Mouse (Mus musculus) midbrain, postnatal 0 days (tissue): ENCODE data around the gene Klf7. TPM values are rescaled to one million over a fixed set of nuclear protein-coding genes. Genes with fewer than 3 reads are reported as not detected.

Source experiments
- ATAC-seq: fragments of 200-750 bp; cut with Nextera tagmentation; 2 replicates; pipeline ENCODE4 v1.8.0; 2017; ENCODE audit warnings: moderate number of reproducible peaks, mild to moderate bottlenecking, moderate TSS enrichment, moderate library complexity; ENCODE audit not compliant: low FRiP score
- DNase-seq: peaks from one replicate; pipeline ENCODE4 v3.0.0-alpha.2; 2015; ENCODE audit warnings: low spot score
- H3K27ac ChIP-seq: fragments of 300-500 bp; sonication (generic); 2 replicates; pipeline ENCODE4 v1.5.1; 2014; ENCODE audit warnings: low read depth, mild to moderate bottlenecking, low read length, mixed read lengths
- H3K27me3 ChIP-seq: fragments of 300-500 bp; sonication (generic); 2 replicates; pipeline ENCODE4 v1.6.1; 2014; ENCODE audit warnings: low read length, control low read depth, mixed read lengths; ENCODE audit not compliant: insufficient read depth
- H3K36me3 ChIP-seq: fragments of 300-500 bp; sonication (generic); 2 replicates; pipeline ENCODE4 v1.6.1; 2014; ENCODE audit warnings: low read length, control low read depth, mixed read lengths; ENCODE audit not compliant: insufficient read depth
- H3K4me1 ChIP-seq: fragments of 300-500 bp; sonication (generic); 2 replicates; pipeline ENCODE4 v1.6.1; 2014; ENCODE audit warnings: mild to moderate bottlenecking, control low read depth, antibody characterized with exemption, low read length, mixed read lengths; ENCODE audit not compliant: insufficient read depth
- H3K4me2 ChIP-seq: fragments of 300-500 bp; sonication (generic); 2 replicates; pipeline ENCODE4 v1.6.1; 2014; ENCODE audit warnings: low read depth, mild to moderate bottlenecking, low read length, mixed read lengths; ENCODE audit not compliant: poor library complexity, severe bottlenecking
- H3K4me3 ChIP-seq: fragments of 300-500 bp; sonication (generic); 2 replicates; pipeline ENCODE4 v1.5.1; 2014; ENCODE audit warnings: low read depth, mild to moderate bottlenecking, low read length, moderate library complexity
- H3K9ac ChIP-seq: fragments of 300-500 bp; sonication (generic); replicated peaks from 2 replicates; pipeline ENCODE4 v1.6.1; 2014; ENCODE audit warnings: mild to moderate bottlenecking, low read length, moderate library complexity, mixed read lengths; ENCODE audit not compliant: poor library complexity, severe bottlenecking
- H3K9me3 ChIP-seq: fragments of 300-500 bp; sonication (generic); 2 replicates; pipeline ENCODE4 v1.6.1; 2016; ENCODE audit warnings: low read length, control low read depth
- CTCF ChIP-seq: IDR thresholded peaks from 2 replicates; pipeline ENCODE4 v1.5.1; 2016; ENCODE audit warnings: antibody characterized with exemption, mild to moderate bottlenecking
- WGBS: fragments of 180-500 bp; shearing (Covaris S2); extraction: QIAGEN DNeasy Blood & Tissue Kit; methylation state at CpG from one replicate; pipeline ENCODE4 v1.1.7; 2014; 5-methylcytosine and 5-hydroxymethylcytosine counted together
- polyA plus RNA-seq: library from polyadenylated mRNA; unstranded; fragments of >200 nt; fragmentation: Nextera tagmentation; extraction: Ambion mirVana; gene quantifications from 2 replicates; pipeline ENCODE4 v1.2.1, GENCODE M21; 2015
- total RNA-seq: library from RNA; depleted of rRNA; stranded (reverse); fragments of >200 nt; gene quantifications from 2 replicates; pipeline ENCODE4 v1.2.3, GENCODE M21; 2014

Klf7 gene
- total and polyA plus RNA-seq, 2 experiments from 2014 or later, result 59.9 to 138 TPM

GRCm38 (mm10) chr1:64107526-64107925 is 14.6 kb downstream of the Klf7 start:
- H3K9ac ChIP-seq, result no peak overlapping the region
- no peak for ATAC-seq
- no peaks in the 10 kb centered on the region for H3K9me3 ChIP-seq
- H3K4me1 ChIP-seq, result peaks cover 6% of the 10 kb centered on the region; the same call in 1 of the 2 replicates
- H3K4me2 ChIP-seq, result no peak overlapping the region
- no peak overlapping the region for H3K27ac ChIP-seq
- no peak for TF ChIP-seq CTCF
- H3K27me3 ChIP-seq, result no peaks in the 10 kb centered on the region
- no peak overlapping the region for H3K4me3 ChIP-seq
- DNase-seq, result no peak
- 66% methylated on average over 7 of the region's 7 CpGs for WGBS
- H3K36me3 ChIP-seq, result peaks cover 8% of the 10 kb centered on the region; the same call in 1 of the 2 replicates

GRCm38 (mm10) chr1:64106127-64106526 is 16.0 kb downstream of the Klf7 start:
- H3K4me3 ChIP-seq, result no peak overlapping the region
- no peak overlapping the region for H3K4me2 ChIP-seq
- H3K36me3 ChIP-seq, result peaks cover 8% of the 10 kb centered on the region; the same call in 1 of the 2 replicates
- H3K9ac ChIP-seq, result 0 out of 2 replicates have a peak overlapping the region, but pooled peaks have one; percentile 10
- ATAC-seq (no peak), DNase-seq (no peak)
- H3K27me3 ChIP-seq, result no peaks in the 10 kb centered on the region
- WGBS, result 36% methylated on average over 5 of the region's 5 CpGs
- H3K9me3 ChIP-seq, result no peaks in the 10 kb centered on the region
- H3K4me1 ChIP-seq, result 0 out of 2 replicates have a peak, but pooled peaks cover 6% of the 10 kb centered on the region
- TF ChIP-seq CTCF, result no peak
- H3K27ac ChIP-seq, result no peak overlapping the region

DNA sequence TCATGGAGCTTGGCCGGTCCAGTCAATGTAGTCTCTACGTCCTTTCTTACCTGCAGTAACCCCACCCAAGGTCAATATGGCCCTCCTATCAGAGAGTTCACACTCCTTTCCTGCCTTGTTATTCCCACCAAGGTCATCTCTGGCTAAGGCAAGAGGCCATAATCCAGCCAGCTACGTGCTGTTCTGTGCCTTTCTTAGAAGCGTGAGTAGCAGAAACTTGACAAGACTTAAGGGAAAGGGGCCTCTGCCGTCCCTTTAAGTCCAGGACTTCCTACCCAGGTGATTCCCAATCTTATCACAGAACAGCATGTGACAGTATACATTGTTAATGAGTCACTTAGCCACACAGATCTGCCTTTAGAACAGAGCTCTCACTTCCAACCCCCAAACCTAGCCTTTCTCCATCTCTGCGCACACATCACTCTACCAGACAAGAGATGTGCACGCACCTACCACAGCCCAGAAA is 16.9 kb downstream of the Klf7 start:
- no peaks in the 10 kb centered on the region for H3K9me3 ChIP-seq
- no peak overlapping the region for H3K9ac ChIP-seq
- no peak overlapping the region for H3K27ac ChIP-seq
- H3K4me2 ChIP-seq, result no peak overlapping the region
- ATAC-seq (no peak), DNase-seq (no peak)
- peaks cover 8% of the 10 kb centered on the region; the same call in 1 of the 2 replicates for H3K36me3 ChIP-seq
- H3K4me3 ChIP-seq, result no peak overlapping the region
- WGBS, result 87% methylated on average over 7 of the region's 7 CpGs
- H3K4me1 ChIP-seq, result 0 out of 2 replicates have a peak, but pooled peaks cover 6% of the 10 kb centered on the region
- no peaks in the 10 kb centered on the region for H3K27me3 ChIP-seq
- no peak for TF ChIP-seq CTCF

GRCm38 (mm10) chr1:64104665-64105064 is 17.4 kb downstream of the Klf7 start:
- H3K4me2 ChIP-seq, result no peak overlapping the region
- H3K27ac ChIP-seq, result no peak overlapping the region
- H3K9me3 ChIP-seq, result no peaks in the 10 kb centered on the region
- 0 out of 2 replicates have a peak, but pooled peaks cover 6% of the 10 kb centered on the region for H3K4me1 ChIP-seq
- TF ChIP-seq CTCF, result no peak
- H3K36me3 ChIP-seq, result peaks cover 11% of the 10 kb centered on the region; the same call in 1 of the 2 replicates
- ATAC-seq (no peak), DNase-seq (no peak)
- WGBS, result 84% methylated on average over 3 of the region's 3 CpGs
- no peak overlapping the region for H3K9ac ChIP-seq
- H3K27me3 ChIP-seq, result no peaks in the 10 kb centered on the region
- H3K4me3 ChIP-seq, result no peak overlapping the region

- Histone ChIP-seq H3K27ac (no peak overlapping the region), H3K9ac (no peak overlapping the region), H3K4me2 (no peak overlapping the region), H3K4me1 (0 out of 2 replicates have a peak, but pooled peaks cover 6% of the 10 kb centered on the region), H3K9me3 (no peaks in the 10 kb centered on the region), H3K4me3 (no peak overlapping the region), H3K36me3 (peaks cover 11% of the 10 kb centered on the region; the same call in 1 of the 2 replicates), H3K27me3 (no peaks in the 10 kb centered on the region)
- DNase-seq (no peak), ATAC-seq (no peak)
- TF ChIP-seq CTCF, result no peak
- 83% methylated on average over 3 of the region's 3 CpGs for WGBS
These were observed 20.8 kb downstream of the Klf7 start for GRCm38 (mm10) chr1:64101331-64101730.

GRCm38 (mm10) chr1:64098800-64099199 is 23.3 kb downstream of the Klf7 start:
- DNase-seq (no peak), ATAC-seq (no peak)
- Histone ChIP-seq H3K36me3 (peaks cover 3% of the 10 kb centered on the region; the same call in 1 of the 2 replicates), H3K4me1 (no peaks in the 10 kb centered on the region), H3K27ac (no peak overlapping the region), H3K4me2 (no peak overlapping the region), H3K9me3 (no peaks in the 10 kb centered on the region), H3K4me3 (no peak overlapping the region), H3K9ac (no peak overlapping the region), H3K27me3 (no peaks in the 10 kb centered on the region)
- 62% methylated on average over 4 of the region's 4 CpGs for WGBS
- TF ChIP-seq CTCF, result no peak
